8 mouse cellular contexts compared by ENCODE assay signal in the genomic region with DNA sequence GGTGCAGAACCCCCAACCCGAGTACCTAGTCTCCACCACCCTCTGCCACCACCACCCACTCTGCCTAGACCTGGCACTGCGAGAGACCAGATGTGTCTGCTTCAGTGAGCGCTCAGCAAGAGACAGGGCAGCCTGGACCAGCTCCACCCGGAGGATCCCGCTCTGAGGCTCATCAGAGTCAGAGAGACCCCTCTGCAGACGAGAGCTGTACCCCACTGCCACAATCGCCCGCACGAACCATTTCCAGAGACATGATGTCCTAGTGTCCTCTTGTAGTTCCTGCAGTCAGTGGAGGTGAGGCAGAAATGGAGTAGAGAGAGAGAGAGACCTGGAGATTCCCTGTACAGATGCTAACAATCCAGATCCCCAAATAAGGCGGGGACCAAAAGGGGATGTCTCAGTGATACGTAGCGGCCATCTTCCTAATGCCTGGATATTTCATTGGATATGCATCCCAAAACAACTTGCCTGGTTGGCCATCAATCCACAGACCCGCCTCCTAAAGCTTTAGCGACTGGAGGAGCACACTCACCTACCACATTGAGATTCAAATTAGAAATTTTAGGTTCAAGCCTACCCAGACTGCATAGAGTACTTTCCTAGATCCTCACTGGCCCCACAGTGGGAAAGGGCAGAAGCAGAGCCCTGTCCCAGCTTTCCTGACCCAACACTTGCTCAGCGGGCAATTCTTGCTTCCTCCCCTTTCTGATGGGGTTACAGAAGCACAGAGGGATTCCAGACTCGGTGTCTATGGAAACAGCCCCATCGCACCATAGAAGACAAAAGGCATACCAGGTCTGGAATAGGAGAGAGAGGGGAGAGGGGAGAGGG. TPM values are rescaled to one million over a fixed set of nuclear protein-coding genes. Genes with fewer than 3 reads are reported as not detected.
DNase-seq lines count a peak whose midpoint lies in the region; ATAC-seq and TF ChIP-seq lines count a peak whose summit lies in the region.

A gene (minus strand): TSS at position 388 of the 831 bp plus-strand sequence.

- peak; percentile 81 for ATAC-seq in kidney, embryonic 14.5 days (ENCODE audit: low FRiP score, low TSS enrichment)
- ATAC-seq in kidney, postnatal 0 days (replicated peaks; ENCODE audit: low FRiP score, low read depth), result no peak; the same call in 1 of the 2 replicates
- ATAC-seq in liver, embryonic 11.5 days (replicated peaks; ENCODE audit: low FRiP score), result no peak
- ATAC-seq in inflammation-experienced regulatory T-cells, adult 6 months, result no peak

- H3K9ac ChIP-seq in kidney, embryonic 14.5 days (ENCODE audit: low read depth, low read length), result peak within 1 kb of the TSS; percentile 53; the same call in 1 of the 2 replicates
- H3K9ac ChIP-seq in kidney, postnatal 0 days (ENCODE audit: low read depth, low read length), result peak within 1 kb of the TSS; percentile 31; the same call in 1 of the 2 replicates
- 0 out of 2 replicates have a peak within 1 kb of the TSS, but pooled peaks have one; percentile 8 for H3K9ac ChIP-seq in liver, embryonic 11.5 days (ENCODE audit: low read depth, low read length)

- H3K27ac ChIP-seq in kidney, embryonic 14.5 days (ENCODE audit: low read depth, low read length), result no peak within 1 kb of the TSS
- no peak within 1 kb of the TSS for H3K27ac ChIP-seq in kidney, postnatal 0 days
- no peak within 1 kb of the TSS for H3K27ac ChIP-seq in liver, embryonic 11.5 days (ENCODE audit: low read depth, low read length)

- H3K9me3 ChIP-seq in kidney, embryonic 14.5 days (ENCODE audit: control insufficient read depth, low read length), result no peaks in the 10 kb centered on the region
- H3K9me3 ChIP-seq in kidney, postnatal 0 days (replicated peaks; ENCODE audit: low read length), result no peaks in the 10 kb centered on the region
- no peaks in the 10 kb centered on the region for H3K9me3 ChIP-seq in liver, embryonic 11.5 days (ENCODE audit: control insufficient read depth, low read length)

- H3K4me1 ChIP-seq in kidney, embryonic 14.5 days (ENCODE audit: control insufficient read depth, insufficient read depth, low read length), result 0 out of 2 replicates have a peak, but pooled peaks cover 5% of the 10 kb centered on the region
- no peaks in the 10 kb centered on the region for H3K4me1 ChIP-seq in kidney, postnatal 0 days (replicated peaks; ENCODE audit: insufficient read depth, low read length)
- H3K4me1 ChIP-seq in liver, embryonic 11.5 days (replicated peaks; ENCODE audit: control insufficient read depth, insufficient read depth, low read length), result no peaks in the 10 kb centered on the region

- no peaks in the 10 kb centered on the region; the same call in 1 of the 2 replicates for H3K36me3 ChIP-seq in kidney, embryonic 14.5 days (ENCODE audit: control insufficient read depth, insufficient read depth, low read length)
- H3K36me3 ChIP-seq in kidney, postnatal 0 days (ENCODE audit: insufficient read depth, low read length), result no peaks in the 10 kb centered on the region
- H3K36me3 ChIP-seq in liver, embryonic 11.5 days (ENCODE audit: control insufficient read depth, insufficient read depth, low read length), result no peaks in the 10 kb centered on the region

- H3K4me3 ChIP-seq in kidney, embryonic 14.5 days (ENCODE audit: low read length), result peak within 1 kb of the TSS; percentile 49
- peak within 1 kb of the TSS; percentile 32 for H3K4me3 ChIP-seq in kidney, postnatal 0 days (replicated peaks; ENCODE audit: low read depth, low read length)
- peak within 1 kb of the TSS; percentile 47 for H3K4me3 ChIP-seq in liver, embryonic 11.5 days (ENCODE audit: low read depth, low read length)

- H3K27me3 ChIP-seq in kidney, embryonic 14.5 days (ENCODE audit: control insufficient read depth, insufficient read depth, low read length), result no peaks in the 10 kb centered on the region
- H3K27me3 ChIP-seq in kidney, postnatal 0 days (ENCODE audit: insufficient read depth, low read length), result no peaks in the 10 kb centered on the region
- peaks cover 3% of the 10 kb centered on the region for H3K27me3 ChIP-seq in liver, embryonic 11.5 days (replicated peaks; ENCODE audit: control insufficient read depth, insufficient read depth, low read length)

- peak within 1 kb of the TSS; percentile 55 for H3K4me2 ChIP-seq in kidney, embryonic 14.5 days (replicated peaks; ENCODE audit: low read depth, low read length)
- H3K4me2 ChIP-seq in kidney, postnatal 0 days (ENCODE audit: low read length), result peak within 1 kb of the TSS; percentile 50
- H3K4me2 ChIP-seq in liver, embryonic 11.5 days, result peak within 1 kb of the TSS; percentile 57

- under 1% methylated on average over 17 of the region's 17 CpGs for WGBS in kidney, embryonic 14.5 days
- WGBS in kidney, postnatal 0 days, result under 1% methylated on average over 17 of the region's 17 CpGs
- WGBS in liver, embryonic 11.5 days, result 4% methylated on average over 17 of the region's 17 CpGs

- no peak for DNase-seq in kidney, adult 8-10 months
- DNase-seq in cerebellum, adult 9-10 months, result peak; percentile 77
- DNase-seq in frontal cortex, adult 2 months (ENCODE audit: extremely low spot score in 1 of 2, low spot score in 1 of 2), result peak; percentile 60 to 76
- DNase-seq in kidney, postnatal 0 days (ENCODE audit: low spot score), result peak; percentile 86
- DNase-seq in liver, embryonic 11.5 days (ENCODE audit: low spot score), result peak; percentile 44
- DNase-seq in right cerebral cortex, postnatal 10 days (ENCODE audit: low spot score in 2 of 2), result peak; percentile 78 to 88

- no peak for TF ChIP-seq CTCF in kidney, postnatal 0 days (IDR thresholded peaks at IDR 0.05; ENCODE audit: low read depth)

RNA-seq across cellular contexts. Expression of the gene that starts here (rescaled TPM):
- 2.2 and 2.7 TPM in 2 replicates for polyA plus RNA-seq in kidney, embryonic 14.5 days (2014; fragmentation: Nextera tagmentation; extraction: Ambion mirVana)
- polyA plus RNA-seq in frontal cortex, adult 2 months (2012; rRNA removed), result 10.1 and 11.5 TPM in 2 replicates
- polyA plus RNA-seq in kidney, postnatal 0 days (2015; fragmentation: Nextera tagmentation; extraction: Ambion mirVana), result 0.64 and 0.99 TPM in 2 replicates
- 1.3 and 1.6 TPM in 2 replicates for polyA plus RNA-seq in liver, embryonic 11.5 days (2014; fragmentation: Nextera tagmentation; extraction: Ambion mirVana)
- under 1 TPM in 2 of 3 experiments, not detected in 1; 0.52 to 0.62 TPM for polyA plus RNA-seq in inflammation-experienced regulatory T-cells, adult 6 months (2017; shearing (Covaris generic))

Comparison
In these comparisons a context has a peak if more than half of its experiments do, and no peak if none do; other contexts are left out.
1. Peak in DNase-seq, H3K4me3 ChIP-seq, H3K9ac ChIP-seq and H3K4me2 ChIP-seq in kidney, postnatal 0 days; RNA of the gene not detected or under 1 TPM.
2. DNase-seq: peak in cerebellum, adult 9-10 months (single experiment), frontal cortex, adult 2 months (2 of 2), liver, embryonic 11.5 days (single experiment) and right cerebral cortex, postnatal 10 days (2 of 2); none in kidney, adult 8-10 months (0 of 2).
3. Peak in every context shown above with its lines, with median percentiles within 50 percentile points of each other: H3K4me2 ChIP-seq, H3K4me3 ChIP-seq and H3K9ac ChIP-seq.